Mouse (Mus musculus) spleen, embryonic (tissue): ENCODE results near the gene Arl11.

ENCODE experiments used
- CTCF ChIA-PET: fragments of 350-600 bp; sonication (Branson Sonifier 250); formaldehyde crosslinking; loops from one replicate; lab custom pipeline; 2022; lab: Charles Lee

Gene Arl11

DNA sequence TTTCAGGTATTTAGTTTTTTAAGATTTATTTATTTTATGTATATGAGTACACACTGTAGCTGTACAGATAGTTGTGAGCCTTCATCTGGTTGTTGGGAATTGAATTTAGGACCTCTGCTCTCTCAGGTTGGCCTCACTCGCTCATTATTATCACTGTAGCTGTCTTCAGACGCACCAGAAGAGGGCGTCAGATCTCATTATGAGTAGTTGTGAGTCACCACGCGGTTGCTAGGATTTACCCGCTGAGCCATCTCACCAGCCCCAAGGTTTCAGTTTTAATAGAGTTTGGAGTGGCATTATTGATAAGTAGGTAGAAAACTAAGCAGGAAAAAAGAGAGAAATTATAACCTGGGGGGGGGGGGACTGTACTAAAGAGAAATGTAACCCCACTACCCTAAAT lies 17.5 kb downstream of the Arl11 start:
- CTCF ChIA-PET: interaction anchor here (0.7 kb wide), 2 partner anchors 169 to 672 kb away, joined by 3 to 7 read pairs; no protein-coding TSS in a partner anchor

DNA sequence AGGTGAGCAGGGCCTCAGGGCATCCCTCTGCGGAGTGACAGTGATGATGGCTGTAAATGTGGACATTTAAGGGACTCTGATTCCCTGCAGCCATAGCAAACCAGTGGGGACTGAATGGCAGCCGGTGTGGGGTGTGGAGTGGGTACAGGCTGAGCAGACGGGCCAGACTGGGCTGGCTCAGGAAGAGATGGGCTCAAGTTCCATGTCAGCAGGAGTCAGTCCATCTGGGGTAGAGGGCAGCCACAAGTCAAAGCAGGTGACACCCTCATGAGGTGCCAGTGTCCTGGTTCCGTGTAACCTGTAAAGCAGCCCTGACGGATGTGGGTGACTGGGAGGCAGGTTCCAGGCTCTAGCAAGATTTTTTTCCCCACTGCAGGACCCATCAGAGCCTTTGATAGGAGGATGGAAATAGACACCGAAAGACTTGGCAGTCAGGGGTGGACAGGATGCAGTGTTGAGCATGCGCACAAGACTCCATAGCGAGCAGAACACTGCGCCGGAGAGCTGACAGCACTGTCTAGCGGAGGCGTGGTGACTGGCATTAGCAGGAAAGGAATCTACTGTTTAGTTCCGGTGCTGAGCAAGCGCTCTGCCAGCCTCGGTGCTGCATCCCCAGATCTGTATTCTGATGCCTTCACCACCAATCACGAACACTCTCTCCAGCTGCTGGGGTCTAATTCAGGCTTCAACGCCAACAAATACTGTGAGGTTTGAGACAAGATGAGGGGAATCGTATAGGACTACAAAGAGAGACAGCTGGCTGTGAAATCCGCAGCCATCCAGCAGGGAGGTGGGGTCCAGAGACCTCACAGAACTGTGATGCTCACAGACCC lies 18.3 kb downstream of the Arl11 start:
- CTCF ChIA-PET: interaction anchor here (0.6 to 0.7 kb wide), 3 partner anchors 52 to 672 kb away, joined by 3 to 13 read pairs (median 7); no protein-coding TSS in a partner anchor

GRCm38 (mm10) chr14:61330591-61330990 lies 21.0 kb downstream of the Arl11 start:
- CTCF ChIA-PET: interaction anchor here (0.6 to 1.6 kb wide), 5 partner anchors 12 to 167 kb away, joined by 3 to 11 read pairs (median 4); no protein-coding TSS in a partner anchor

- CTCF ChIA-PET: interaction anchor here (0.6 to 1.6 kb wide), 7 partner anchors 11 to 616 kb away, joined by 3 to 11 read pairs (median 3); no protein-coding TSS in a partner anchor
These were observed 21.5 kb downstream of the Arl11 start for GRCm38 (mm10) chr14:61330996-61331561.

- CTCF ChIA-PET: no interaction called here
These were observed 29.8 kb downstream of the Arl11 start for GRCm38 (mm10) chr14:61339381-61339780.

DNA sequence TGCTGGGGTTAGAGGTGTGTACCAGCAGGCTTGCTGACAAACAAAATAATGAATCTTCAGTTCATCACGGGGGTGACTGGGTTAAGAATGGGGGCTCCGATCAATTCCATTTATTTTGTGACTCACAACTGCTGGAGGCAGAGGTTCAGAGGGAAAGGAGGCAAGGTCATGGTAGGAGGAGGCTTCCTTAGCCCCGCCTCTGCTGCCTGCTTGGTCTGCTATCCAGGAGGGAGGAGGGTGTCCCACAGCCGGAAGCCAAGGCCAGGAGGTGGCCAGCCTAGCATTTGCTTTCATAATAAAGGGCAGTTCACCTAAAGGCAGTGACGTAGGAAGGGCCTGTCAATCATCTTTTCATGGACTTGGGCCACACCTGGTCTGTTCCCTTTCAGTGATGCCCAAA lies 35.0 kb downstream of the Arl11 start:
- CTCF ChIA-PET: no interaction called here

- CTCF ChIA-PET: interaction anchor here (1.1 kb wide), 1 partner anchor 43 kb away, joined by 3 read pairs; no protein-coding TSS in a partner anchor
These were observed 37.5 kb downstream of the Arl11 start for GRCm38 (mm10) chr14:61346827-61347698.

DNA sequence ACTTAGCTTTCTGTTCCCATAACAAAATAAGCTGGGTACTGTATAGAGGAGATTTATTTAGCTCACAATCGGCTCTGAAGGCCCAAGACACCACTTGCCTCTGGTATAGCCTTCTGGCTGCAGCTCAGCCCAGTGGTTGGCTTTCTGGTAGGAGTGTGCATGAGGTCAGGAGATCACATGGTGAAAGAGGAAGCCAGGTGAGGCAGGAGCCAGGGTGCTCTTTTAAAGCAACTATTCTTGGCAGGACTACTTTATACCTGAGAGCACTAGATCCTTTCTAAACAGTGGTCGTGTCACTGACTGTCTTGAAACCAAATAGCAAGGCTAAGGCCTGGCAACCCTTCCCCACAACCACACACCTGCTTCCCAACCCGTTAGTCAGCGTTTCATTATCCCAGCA lies 40.3 kb downstream of the Arl11 start:
- CTCF ChIA-PET: no interaction called here

- CTCF ChIA-PET: no interaction called here
These were observed 41.3 kb downstream of the Arl11 start for GRCm38 (mm10) chr14:61350808-61351207.

DNA sequence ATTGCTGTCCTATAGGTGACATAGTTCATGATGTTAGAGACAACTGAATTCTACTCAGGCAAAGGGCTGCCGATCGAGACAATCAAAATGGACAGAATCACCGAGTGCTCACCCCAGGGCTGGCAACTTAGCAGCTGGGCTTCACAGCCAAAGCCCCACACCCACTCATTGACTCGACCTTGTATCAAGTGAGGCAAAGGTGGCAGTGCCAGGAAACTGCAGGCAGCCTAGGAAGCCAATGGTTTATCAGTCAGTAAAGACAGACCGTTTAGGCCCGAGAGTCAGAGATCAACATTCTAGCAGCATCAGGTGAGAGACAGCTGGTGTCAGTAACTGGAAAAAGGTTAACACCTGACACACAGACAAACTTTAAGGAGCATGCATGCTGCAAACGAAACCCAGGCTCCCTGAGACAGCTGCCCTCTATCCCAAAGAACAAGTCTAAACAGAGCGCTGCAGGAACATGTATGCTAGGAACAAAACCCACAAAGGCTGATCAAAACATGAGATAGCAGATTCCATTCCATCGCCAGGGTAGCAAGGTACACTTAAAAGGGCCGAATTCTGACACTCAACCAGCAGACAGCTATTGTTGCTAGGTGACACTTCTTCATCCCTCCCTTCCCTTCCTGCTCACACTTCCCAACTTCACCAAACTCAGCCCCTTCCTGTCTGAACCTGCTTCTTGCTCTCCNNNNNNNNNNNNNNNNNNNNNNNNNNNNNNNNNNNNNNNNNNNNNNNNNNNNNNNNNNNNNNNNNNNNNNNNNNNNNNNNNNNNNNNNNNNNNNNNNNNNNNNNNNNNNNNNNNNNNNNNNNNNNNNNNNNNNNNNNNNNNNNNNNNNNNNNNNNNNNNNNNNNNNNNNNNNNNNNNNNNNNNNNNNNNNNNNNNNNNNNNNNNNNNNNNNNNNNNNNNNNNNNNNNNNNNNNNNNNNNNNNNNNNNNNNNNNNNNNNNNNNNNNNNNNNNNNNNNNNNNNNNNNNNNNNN lies 45.0 kb downstream of the Arl11 start:
- CTCF ChIA-PET: no interaction called here

DNA sequence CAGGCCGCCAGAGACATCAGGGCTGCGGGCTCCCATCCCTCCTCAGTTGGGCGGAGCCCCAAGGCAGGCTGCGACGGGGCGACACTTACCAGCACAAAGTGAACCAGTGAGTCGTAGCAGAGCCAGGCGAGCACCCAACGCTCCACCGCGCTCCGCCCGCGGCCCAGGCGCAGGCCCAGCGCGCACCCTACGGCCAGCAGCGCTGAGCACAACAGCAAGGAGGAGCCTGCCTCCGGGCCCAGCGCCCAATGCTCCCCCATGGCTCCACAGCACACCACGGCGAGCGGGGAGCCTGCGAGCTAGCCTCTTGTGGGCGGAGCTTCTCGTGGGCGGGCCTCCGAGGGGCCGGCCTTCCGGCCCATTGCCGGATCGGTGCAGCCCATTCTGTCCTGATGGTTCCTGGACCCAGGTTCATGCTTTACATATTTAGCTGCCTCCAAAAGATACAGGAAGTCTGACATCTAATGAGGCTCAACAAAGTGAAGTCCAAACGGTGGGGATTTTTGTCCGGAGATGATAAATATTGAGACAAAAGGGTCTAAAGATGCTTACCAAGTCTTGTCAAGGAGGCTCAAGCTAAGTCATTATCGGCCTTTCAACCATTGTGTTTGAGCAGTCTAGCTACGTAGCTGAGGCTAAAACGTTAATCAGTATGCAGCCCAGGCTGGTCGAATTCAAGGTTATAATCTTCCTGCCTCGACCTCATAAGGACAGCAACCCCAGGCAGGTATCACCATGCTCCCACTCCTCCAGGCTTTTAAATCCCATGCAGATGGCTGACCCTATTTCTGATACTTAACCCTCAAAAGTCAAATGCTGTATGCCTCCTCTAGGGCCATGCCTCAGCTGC lies 50.8 kb downstream of the Arl11 start, which contains the start of gene Ebpl:
Gene Ebpl, minus strand, starts transcription at position 309 of the 850 bp plus-strand sequence.
- CTCF ChIA-PET: no interaction called here

DNA sequence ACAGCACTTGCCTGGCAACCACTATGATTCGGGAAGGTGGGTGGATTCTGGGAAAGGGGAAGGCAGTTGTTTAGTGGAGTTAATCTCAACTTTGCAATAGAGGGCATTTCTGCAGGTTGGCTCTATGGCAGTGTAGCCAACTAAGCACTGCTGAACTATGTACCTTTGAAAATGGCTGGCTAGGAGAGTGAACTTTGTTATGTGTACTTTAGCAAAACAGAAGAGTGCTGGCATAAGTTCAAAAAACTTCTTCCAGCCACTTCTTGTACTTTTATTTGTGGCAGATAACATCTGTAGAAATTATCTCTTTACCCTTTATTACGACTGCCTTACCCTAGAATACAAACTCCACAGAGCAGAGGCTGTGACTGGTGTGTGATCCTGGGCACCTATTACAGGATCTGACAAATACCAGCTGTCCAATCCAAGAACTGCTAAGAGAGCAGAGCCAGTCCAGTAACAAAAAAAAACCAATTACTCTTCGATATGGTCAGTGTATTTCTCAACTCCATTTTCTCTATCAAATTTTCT lies 51.5 kb downstream of the Arl11 start:
- CTCF ChIA-PET: no interaction called here
